Mouse (Mus musculus): ENCODE data around the gene Ccin. TPM values are rescaled to one million over a fixed set of nuclear protein-coding genes. Genes with fewer than 3 reads are reported as not detected.
A peak's percentile ranks its signal among the peaks of the same experiment; 100 is the strongest.

The Ccin gene
- total and polyA plus RNA-seq, 3 experiments, result 0.04 TPM; not detected in 2

- Histone ChIP-seq H3K4me3 (ENCODE audit: control insufficient read depth in 1 of 2, insufficient read depth in 1 of 2, low read depth in 2 of 2, low read length in 2 of 2) (no peak overlapping the region), H3K27me3 (ENCODE audit: control insufficient read depth in 1 of 2, insufficient read depth in 2 of 2, low read length in 2 of 2) (no peaks in the 10 kb centered on the region), H3K9me3 (replicated peaks; ENCODE audit: insufficient read depth, low read length) (no peaks in the 10 kb centered on the region), H3K4me1 (ENCODE audit: control insufficient read depth in 1 of 2, insufficient read depth in 2 of 2, low read length in 2 of 2) (no peaks in the 10 kb centered on the region), H3K79me2 (ENCODE audit: control insufficient read depth, insufficient read depth, low read length, poor library complexity) (0 out of 2 replicates have a peak, but pooled peaks cover 2% of the 10 kb centered on the region), H3K9ac (ENCODE audit: control insufficient read depth, low read depth, low read length, poor library complexity, severe bottlenecking) (no peak overlapping the region), H3K27ac (ENCODE audit: control insufficient read depth, low read depth, low read length) (no peak overlapping the region), H3K36me3 (ENCODE audit: control insufficient read depth in 1 of 2, insufficient read depth in 2 of 2, low read length in 2 of 2) (peaks cover 0 to 24% of the 10 kb centered on the region in 2 experiments; a peak in 2 of 4 replicates)
- no peak for DNase-seq (ENCODE audit: low read depth, low spot score)
- TF ChIP-seq RAD21 (IDR thresholded peaks at IDR 0.05; ENCODE audit: low read depth, low read length) (no peak), CTCF (IDR thresholded peaks at IDR 0.05 in 2 of 3, conservative IDR thresholded peaks at IDR 0.05 in 1 of 3; ENCODE audit: control insufficient read depth in 1 of 3, insufficient read depth in 1 of 3, low read depth in 2 of 3, low read length in 3 of 3, poor library complexity in 1 of 3, severe bottlenecking in 1 of 3) (no peak), MYB (IDR thresholded peaks at IDR 0.05; ENCODE audit: low read depth, low read length) (no peak), E2F4 (IDR thresholded peaks at IDR 0.05; ENCODE audit: borderline replicate concordance, low read depth, low read length) (no peak), MYC (IDR thresholded peaks at IDR 0.05; ENCODE audit: low read depth, low read length) (no peak), BHLHE40 (IDR thresholded peaks at IDR 0.05; ENCODE audit: borderline replicate concordance, low read depth, low read length) (no peak), TCF12 (IDR thresholded peaks at IDR 0.05; ENCODE audit: low read depth, low read length) (no peak), NELFE (IDR thresholded peaks at IDR 0.05; ENCODE audit: low read depth, low read length) (no peak), POLR2AphosphoS2 (IDR thresholded peaks at IDR 0.05; ENCODE audit: low read length) (no peak), USF2 (IDR thresholded peaks at IDR 0.05; ENCODE audit: borderline replicate concordance in 1 of 2, insufficient read depth in 1 of 2, low read depth in 1 of 2, low read length in 2 of 2) (no peak), HCFC1 (IDR thresholded peaks at IDR 0.05; ENCODE audit: low read depth, low read length) (no peak), ETS1 (IDR thresholded peaks at IDR 0.05; ENCODE audit: low read depth, low read length) (no peak), ZNF384 (IDR thresholded peaks at IDR 0.05; ENCODE audit: low read depth, low read length) (no peak), ZC3H11A (IDR thresholded peaks at IDR 0.05; ENCODE audit: low read depth, low read length) (no peak)
Observed at GRCm38 (mm10) chr4:44029661-44030066, 46.4 kb downstream of the Ccin start.

GRCm38 (mm10) chr4:44031521-44031920 is 48.2 kb downstream of the Ccin start:
- Histone ChIP-seq H3K27ac (ENCODE audit: control insufficient read depth, low read depth, low read length) (no peak overlapping the region), H3K9ac (ENCODE audit: control insufficient read depth, low read depth, low read length, poor library complexity, severe bottlenecking) (no peak overlapping the region), H3K4me3 (ENCODE audit: control insufficient read depth in 1 of 2, insufficient read depth in 1 of 2, low read depth in 2 of 2, low read length in 2 of 2) (no peak overlapping the region), H3K9me3 (replicated peaks; ENCODE audit: insufficient read depth, low read length) (no peaks in the 10 kb centered on the region), H3K4me1 (ENCODE audit: control insufficient read depth in 1 of 2, insufficient read depth in 2 of 2, low read length in 2 of 2) (no peaks in the 10 kb centered on the region), H3K27me3 (ENCODE audit: control insufficient read depth in 1 of 2, insufficient read depth in 2 of 2, low read length in 2 of 2) (no peaks in the 10 kb centered on the region), H3K36me3 (ENCODE audit: control insufficient read depth in 1 of 2, insufficient read depth in 2 of 2, low read length in 2 of 2) (peaks cover 0 to 13% of the 10 kb centered on the region in 2 experiments; a peak in 2 of 4 replicates), H3K79me2 (ENCODE audit: control insufficient read depth, insufficient read depth, low read length, poor library complexity) (no peaks in the 10 kb centered on the region)
- TF ChIP-seq UBTF (IDR thresholded peaks at IDR 0.05; ENCODE audit: borderline replicate concordance, insufficient read depth, low read depth, low read length) (no peak), POLR2AphosphoS2 (IDR thresholded peaks at IDR 0.05; ENCODE audit: low read length) (0 out of 2 replicates have a peak, but pooled peaks have one; percentile 23)
- DNase-seq (ENCODE audit: low read depth, low spot score), result no peak

Other genes starting within 250 kb of the Ccin start
- gene Olfr159, start 212.5 kb upstream of the Ccin start, total RNA-seq (2012; rRNA removed), result not detected in 2 replicates
- not detected for gene Olfr159, start 212.5 kb upstream of the Ccin start, polyA plus RNA-seq (2012; ENCODE audit: insufficient read depth in 1 of 2, insufficient read length in 2 of 2, low read depth in 1 of 2, low replicate concordance in 2 of 2, missing spikeins in 1 of 2)
- not detected in 2 replicates for gene Olfr156, start 159.6 kb upstream of the Ccin start, total RNA-seq (2012; rRNA removed)
- not detected for gene Olfr156, start 159.6 kb upstream of the Ccin start, polyA plus RNA-seq (2012; ENCODE audit: insufficient read depth in 1 of 2, insufficient read length in 2 of 2, low read depth in 1 of 2, low replicate concordance in 2 of 2, missing spikeins in 1 of 2)
- not detected in 2 replicates for gene Olfr157, start 143.3 kb upstream of the Ccin start, total RNA-seq (2012; rRNA removed)
- gene Olfr157, start 143.3 kb upstream of the Ccin start, polyA plus RNA-seq (2012; ENCODE audit: insufficient read depth in 1 of 2, insufficient read length in 2 of 2, low read depth in 1 of 2, low replicate concordance in 2 of 2, missing spikeins in 1 of 2), result under 1 TPM in 1 of 2 experiments, not detected in 1; 0.01 TPM
- gene Olfr155, start 131.9 kb upstream of the Ccin start, total RNA-seq (2012; rRNA removed), result not detected in 2 replicates
- gene Olfr155, start 131.9 kb upstream of the Ccin start, polyA plus RNA-seq (2012; ENCODE audit: insufficient read depth in 1 of 2, insufficient read length in 2 of 2, low read depth in 1 of 2, low replicate concordance in 2 of 2, missing spikeins in 1 of 2), result not detected
- 0.12 and 0.13 TPM in 2 replicates for gene Reck, start 108.0 kb upstream of the Ccin start, total RNA-seq (2012; rRNA removed)
- gene Reck, start 108.0 kb upstream of the Ccin start, polyA plus RNA-seq (2012; ENCODE audit: insufficient read depth in 1 of 2, insufficient read length in 2 of 2, low read depth in 1 of 2, low replicate concordance in 2 of 2, missing spikeins in 1 of 2), result under 1 TPM in 1 of 2 experiments, not detected in 1; 0.60 TPM
- gene Glipr2, start 26.1 kb upstream of the Ccin start, total RNA-seq (2012; rRNA removed), result 22.8 and 30.6 TPM in 2 replicates
- gene Glipr2, start 26.1 kb upstream of the Ccin start, polyA plus RNA-seq (2012; ENCODE audit: insufficient read depth in 1 of 2, insufficient read length in 2 of 2, low read depth in 1 of 2, low replicate concordance in 2 of 2, missing spikeins in 1 of 2), result 10 to 100 TPM in 1 of 2 experiments, not detected in 1; 25.0 TPM
- 426 and 451 TPM in 2 replicates for gene Clta, start 21.0 kb downstream of the Ccin start, total RNA-seq (2012; rRNA removed)
- 100 to 1,000 TPM in 1 of 2 experiments, not detected in 1; 589 TPM for gene Clta, start 21.0 kb downstream of the Ccin start, polyA plus RNA-seq (2012; ENCODE audit: insufficient read depth in 1 of 2, insufficient read length in 2 of 2, low read depth in 1 of 2, low replicate concordance in 2 of 2, missing spikeins in 1 of 2)
- gene Gne, start 100.7 kb downstream of the Ccin start, total RNA-seq (2012; rRNA removed), result 28.2 and 32.4 TPM in 2 replicates
- gene Gne, start 100.7 kb downstream of the Ccin start, polyA plus RNA-seq (2012; ENCODE audit: insufficient read depth in 1 of 2, insufficient read length in 2 of 2, low read depth in 1 of 2, low replicate concordance in 2 of 2, missing spikeins in 1 of 2), result 100 to 1,000 TPM in 1 of 2 experiments, 10 to 100 TPM in 1; 53.0 to 127 TPM